Mouse (Mus musculus) layer of hippocampus, postnatal 36 days (tissue): ENCODE data around the gene Abca7. TPM values are rescaled to one million over a fixed set of nuclear protein-coding genes. Genes with fewer than 3 reads are reported as not detected.
"Not testable (repeated sequence)": the region's sequence is repeated elsewhere in the genome, so short reads cannot be mapped to it uniquely, and the experiment has no call there.

ENCODE experiments used
- DNase-seq, 2 experiments: peaks; one replicate each; pipeline ENCODE4 v3.0.0; 2022
- total RNA-seq, 2 experiments: library from RNA; stranded (reverse); gene quantifications; 2 replicates each; pipeline ENCODE4 v1.2.3; 2021

Abca7 gene
- total RNA-seq: 10 to 100 TPM; 10.9 to 11.0 TPM

DNA sequence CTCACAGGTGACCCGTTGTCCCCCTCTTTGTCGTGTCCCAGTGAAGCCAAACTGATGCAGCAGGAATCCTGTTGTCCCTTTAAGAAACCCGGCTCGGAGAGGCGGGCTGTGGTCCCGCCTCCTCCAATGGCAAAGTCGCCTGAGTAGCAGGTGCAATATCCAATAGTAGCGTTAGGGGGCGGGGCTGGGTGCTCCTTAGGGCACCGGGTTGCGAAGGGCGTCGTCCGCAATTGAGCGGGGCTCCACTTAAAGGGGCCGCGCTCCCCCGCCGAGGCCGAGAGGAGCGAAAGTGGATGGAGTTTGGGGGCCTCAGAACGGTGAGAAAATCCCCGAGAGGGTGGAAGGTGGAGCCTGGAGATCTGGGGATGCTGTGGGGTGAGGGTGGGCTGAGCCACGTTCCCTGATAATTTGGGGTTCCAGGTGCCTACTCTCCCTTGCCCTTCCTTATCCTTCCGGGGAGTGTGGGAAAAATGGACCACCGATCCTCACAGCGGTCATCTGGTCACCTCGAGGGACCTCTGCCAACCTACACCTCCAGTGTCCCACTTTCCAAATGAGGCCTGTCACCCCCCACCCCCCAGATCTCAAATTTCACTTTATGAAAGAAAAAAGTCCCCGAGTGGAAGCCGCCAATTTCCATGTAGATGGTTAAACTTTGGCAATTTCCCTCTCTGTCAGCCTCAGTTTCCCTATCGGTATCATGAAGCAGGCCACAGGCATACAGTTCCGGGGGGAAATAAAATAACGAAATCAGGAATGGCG lies at the start of gene Abca7:
Gene Abca7 (plus strand): TSS at position 223 of the 762 bp plus-strand sequence.
- peak; percentile 92 to 96 for DNase-seq

DNA sequence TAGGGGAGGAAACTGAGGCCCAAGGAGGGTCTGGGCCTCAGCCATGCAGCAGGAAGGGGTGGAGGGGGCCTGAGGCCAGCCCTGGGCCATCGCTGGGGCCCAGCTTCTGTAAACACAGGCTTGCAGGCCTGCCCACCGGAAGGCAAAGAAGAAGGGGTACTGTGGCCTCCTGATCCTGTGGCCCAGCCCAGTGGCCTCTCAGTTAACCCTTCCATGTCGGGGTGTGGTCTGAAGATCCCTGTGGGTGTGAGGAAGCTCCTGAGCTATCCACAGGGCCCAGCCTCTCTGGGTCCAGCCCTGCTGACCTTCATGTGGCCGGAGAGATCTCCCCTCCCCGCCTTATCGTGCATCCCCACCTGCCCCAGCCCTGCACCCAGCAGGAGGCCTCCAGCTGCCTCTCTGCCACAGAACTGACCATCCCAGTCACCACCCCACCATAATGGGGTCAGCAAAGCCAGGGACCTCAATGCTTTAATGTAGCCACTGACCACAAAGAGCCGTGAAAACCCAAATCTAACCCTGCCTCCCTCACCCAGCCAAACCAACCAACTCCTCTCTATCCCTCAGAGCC lies 49.5 kb upstream of the Abca7 start:
- DNase-seq: no peak

DNA sequence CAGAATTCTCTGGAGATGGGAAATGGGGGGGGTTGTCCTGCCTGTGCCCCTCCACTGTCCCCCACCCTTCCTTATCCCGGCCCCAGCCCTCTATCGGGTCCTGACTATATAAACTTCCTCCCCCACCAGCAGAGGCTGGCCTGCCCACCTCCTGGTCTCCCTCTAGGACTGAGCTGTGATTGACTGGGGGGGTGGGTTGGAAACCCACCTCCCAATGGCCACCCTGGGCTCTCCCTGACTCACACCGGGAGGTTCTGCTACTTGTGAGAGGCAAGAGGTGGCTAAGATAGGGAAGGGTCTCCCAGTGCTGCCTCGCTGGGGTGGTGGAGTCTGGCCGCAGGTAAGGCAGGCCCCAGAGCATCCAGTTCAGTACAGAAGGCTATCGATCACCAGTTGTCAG lies 48.8 kb upstream of the Abca7 start:
- DNase-seq: no peak

DNA sequence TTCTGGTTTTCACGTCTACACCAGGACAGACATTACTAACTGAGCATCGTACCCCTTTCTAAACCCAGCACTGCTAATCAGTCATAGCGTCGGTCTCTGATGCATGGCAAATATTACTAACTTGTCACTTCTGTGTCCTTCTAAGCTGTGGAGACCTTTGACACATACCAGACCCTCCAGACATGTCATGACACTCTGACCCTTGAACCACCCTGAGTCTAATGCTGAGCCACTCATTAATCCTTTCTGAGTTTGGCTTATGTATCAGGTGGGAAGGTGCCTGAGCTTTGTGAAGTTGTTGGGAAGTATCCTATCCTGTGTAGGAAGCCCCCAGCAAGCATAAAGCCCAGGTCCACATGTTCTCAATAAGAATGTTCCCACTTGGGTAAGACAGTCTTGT lies 46.4 kb upstream of the Abca7 start:
- DNase-seq: no peak

DNA sequence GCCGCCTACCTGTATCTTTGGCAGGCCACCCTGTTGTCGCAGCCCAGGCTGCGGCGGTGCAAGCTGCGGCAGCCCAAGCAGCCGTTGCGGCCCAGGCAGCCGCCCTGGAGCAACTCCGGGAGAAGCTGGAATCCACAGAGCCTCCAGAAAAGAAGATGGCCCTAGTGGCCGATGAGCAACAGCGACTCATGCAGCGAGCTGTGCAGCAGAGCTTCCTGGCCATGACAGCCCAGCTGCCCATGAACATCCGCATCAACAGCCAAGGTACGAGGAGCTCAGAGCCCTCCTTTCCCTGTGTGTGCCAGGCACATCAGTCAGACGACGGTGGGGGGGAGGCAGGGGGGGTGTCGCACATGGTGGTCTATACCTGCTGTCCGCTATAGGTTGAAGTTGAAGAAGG lies 45.6 kb upstream of the Abca7 start:
- no peak for DNase-seq

DNA sequence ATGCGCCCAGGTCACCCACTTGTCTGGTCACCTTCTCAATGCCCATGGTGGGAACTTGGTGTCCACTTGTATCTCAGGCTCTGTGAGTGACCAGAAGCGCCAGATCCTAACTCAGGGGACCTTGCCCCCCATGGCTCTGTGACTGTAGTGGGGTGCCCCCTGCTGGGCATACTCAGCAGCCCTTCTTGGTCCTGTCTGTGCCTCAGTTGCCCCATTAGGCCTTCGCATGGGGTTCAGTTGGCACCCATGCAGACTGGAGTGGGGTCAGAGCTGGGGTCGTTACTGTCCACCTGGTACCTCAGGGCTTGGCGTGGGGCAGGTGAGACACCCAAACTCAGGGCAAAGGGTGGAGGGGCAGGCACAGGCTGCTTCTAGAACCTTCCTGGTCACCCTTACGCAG lies 42.3 kb upstream of the Abca7 start:
- no peak for DNase-seq

DNA sequence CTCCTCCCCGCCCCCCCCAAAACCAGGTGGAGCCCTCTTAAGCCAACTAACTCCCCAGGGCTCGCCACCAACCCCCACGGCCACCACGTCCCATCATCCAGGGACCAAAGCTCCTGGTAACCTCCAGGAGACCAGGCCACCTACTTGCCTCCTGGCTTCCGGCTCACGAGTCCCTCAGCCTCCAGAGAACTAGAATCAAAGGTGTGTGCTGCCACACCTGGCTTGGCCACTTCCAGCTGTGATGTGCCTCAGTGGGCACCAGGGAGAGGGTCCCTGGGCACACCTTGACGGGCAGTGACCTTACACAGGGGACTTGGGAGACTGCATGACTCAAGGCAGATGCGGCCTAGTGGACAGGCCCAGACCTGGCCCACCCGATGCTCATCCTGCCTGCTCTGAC lies 40.6 kb upstream of the Abca7 start:
- no peak for DNase-seq

DNA sequence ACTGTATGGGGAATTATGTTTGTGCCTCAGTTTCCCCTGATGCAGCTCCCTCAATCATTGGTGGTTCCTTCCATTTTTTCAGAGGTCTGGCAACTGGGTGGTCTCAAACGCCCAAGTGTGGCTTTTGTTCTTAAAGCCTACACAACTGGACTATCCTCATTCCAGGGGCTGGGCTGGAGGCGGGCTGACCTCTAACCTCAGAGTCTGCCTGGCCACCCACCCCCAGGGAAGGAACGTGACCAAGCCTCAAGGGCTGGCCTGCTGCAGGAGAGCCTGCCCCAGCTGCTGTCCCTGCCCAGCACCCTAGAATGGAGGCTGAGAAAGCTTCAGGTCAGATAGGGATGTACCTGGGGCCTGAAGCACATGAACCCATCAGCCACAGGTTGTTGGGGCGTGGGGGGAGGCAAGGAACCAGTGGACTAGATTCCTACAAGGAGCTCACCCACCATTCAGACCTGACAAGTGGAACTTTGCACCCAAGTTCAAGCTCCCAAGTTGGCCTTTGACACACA lies 39.6 kb upstream of the Abca7 start:
- DNase-seq: no peak

DNA sequence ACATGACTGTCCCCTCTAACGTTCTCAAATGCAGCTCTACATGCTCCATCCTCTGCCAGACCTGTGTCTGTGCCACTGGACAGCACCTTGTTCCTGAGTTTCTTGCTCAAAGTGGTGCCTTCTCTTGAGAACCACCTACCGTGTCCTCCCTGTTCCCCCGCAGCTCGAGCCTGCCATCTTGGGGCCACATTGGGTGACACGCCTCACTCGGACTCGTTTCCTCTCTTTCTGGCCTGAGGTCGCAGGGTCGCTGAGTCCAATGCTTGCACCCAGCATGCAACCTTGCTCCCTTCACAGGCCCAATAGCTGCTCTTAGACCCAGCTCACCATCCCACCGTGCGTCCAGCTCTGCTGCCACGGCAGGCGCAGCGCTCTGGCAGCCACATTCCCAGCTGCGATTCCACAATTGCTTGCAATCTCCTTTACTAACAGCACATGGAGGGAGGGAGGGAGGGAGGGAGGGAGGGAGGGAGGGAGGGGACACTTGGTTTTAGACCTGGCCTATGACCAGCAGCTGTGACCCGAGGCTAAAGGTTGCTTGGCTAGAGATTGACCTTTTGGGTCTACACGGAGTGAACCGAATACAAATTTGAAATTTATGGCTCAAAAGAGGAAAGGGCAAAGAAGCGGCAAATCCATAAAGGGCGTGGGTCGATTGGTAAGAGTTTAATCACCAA lies 38.0 kb upstream of the Abca7 start:
- DNase-seq: peak; percentile 68 to 69

DNA sequence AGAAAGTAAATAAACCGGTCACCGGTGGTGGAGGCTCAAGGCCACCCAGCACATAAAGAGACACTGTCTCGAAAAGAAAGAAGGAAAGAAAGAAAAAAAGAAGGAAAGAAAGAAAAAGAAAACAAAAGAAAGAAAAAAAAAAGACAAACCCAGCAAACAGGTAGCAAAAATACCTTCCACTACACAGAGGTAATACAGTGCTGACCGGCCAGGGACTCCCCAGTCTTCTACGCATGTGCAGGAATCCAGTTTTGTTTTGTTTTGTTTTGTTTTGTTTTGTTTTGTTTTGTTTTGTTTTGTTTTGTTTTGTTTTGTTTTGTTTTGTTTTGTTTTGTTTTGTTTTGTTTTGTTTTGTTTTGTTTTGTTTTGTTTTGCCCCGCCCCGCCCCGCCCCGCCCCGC lies 36.9 kb upstream of the Abca7 start:
- not testable (repeated sequence) for DNase-seq

DNA sequence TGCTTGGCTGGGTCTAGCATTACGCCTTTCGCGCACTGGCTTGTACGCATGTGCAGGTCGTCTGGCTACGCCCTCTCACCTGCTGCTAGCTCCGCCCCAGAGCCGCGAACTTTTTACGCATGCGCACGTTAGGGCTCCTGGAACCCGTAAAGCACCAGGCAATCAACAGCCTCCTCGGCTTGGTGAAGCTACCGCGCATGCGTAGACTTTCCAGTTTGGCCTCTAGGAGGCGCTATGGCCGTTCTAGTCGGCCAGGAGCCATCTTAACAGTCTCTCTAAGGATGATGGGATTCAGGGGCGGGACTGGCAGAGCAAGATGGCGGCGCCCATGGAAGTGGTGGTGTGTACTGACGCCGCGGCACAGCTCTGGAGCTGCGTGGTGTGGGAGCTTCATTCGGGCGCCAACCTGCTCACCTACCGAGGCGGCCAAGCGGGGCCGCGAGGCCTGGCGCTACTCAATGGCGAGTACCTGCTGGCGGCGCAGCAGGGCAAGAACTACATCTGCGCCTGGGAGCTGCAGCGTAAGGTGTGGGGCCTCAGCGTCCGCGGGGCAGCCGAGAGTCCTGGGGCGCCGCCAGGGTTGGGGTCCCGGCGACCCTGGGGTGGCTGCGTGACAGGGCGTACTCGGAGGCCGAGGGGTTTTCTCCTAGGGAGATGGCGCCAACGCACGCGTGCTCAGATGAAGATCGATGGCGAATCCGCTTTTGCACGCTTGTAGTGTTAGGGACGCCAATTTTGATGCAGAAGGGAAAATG lies 36.3 kb upstream of the Abca7 start, which contains the start of gene Wdr18:
Gene Wdr18 (plus strand): TSS at position 306 of the 755 bp plus-strand sequence.
- DNase-seq: peak; percentile 100

DNA sequence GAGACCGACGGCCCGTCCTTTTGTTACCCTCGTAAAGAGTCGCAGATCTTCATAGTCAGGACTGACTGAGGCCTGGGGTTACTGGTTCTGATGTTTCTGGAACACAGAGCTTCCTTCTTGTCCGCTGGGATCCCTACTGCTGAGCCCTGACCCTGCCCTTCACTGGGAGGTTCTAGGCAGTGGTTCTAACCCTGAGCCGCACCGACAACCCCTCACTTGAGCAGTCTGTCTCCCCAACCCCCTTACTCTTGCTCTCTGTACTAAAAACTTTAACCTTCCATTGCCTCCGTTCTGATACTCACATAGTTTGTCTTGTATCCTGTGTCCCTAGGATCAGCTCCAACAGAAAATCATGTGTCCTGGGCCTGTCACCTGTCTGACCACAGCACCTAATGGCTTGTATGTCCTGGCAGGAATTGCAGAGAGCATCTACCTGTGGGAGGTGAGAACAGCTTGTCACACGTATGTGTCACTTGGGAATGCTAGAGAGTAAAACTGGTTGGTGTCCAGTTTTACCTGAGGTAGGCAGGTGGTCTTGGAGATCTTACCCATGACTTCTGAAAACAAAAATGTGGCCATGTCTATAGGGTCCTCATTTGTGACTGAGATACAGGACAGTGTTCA lies 35.5 kb upstream of the Abca7 start:
- DNase-seq: no peak

DNA sequence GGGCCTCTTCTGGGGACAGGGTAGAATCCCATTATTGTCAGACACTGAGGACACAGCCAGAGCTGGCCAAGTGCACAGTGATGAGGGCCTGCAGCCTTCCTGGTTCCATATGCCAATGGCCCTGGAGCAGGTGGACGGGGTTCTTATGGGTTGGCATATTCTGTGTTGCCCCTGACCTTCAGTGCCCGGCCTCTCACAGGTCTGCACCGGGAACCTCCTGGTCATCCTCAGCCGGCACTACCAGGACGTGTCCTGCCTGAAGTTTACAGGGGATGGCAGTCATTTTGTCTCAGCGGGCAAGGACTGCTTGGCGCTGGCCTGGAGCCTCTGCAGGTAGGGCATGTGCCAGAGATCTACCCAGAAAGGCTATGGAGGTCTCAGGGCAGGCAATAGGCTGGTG lies 31.6 kb upstream of the Abca7 start:
- DNase-seq: no peak

DNA sequence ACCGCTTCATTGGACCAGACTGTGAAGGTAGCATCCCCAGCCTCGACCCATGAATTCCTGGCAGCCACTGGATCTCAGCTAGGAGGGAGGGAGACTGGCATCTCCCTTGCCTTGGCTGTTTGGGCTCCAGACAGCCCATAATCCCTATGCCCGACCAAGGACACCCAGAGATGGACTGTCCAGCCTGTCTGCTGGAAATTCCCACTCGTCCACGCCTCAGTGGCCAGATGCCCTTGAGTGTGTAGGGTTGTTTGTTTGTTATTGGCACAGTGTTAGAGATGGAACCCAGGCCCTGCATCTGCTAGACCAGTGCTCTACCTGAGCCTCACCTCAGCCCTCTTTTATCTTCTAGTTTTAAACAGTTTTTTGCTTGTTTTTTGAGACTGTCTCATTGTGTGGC lies 31.0 kb upstream of the Abca7 start:
- no peak for DNase-seq

DNA sequence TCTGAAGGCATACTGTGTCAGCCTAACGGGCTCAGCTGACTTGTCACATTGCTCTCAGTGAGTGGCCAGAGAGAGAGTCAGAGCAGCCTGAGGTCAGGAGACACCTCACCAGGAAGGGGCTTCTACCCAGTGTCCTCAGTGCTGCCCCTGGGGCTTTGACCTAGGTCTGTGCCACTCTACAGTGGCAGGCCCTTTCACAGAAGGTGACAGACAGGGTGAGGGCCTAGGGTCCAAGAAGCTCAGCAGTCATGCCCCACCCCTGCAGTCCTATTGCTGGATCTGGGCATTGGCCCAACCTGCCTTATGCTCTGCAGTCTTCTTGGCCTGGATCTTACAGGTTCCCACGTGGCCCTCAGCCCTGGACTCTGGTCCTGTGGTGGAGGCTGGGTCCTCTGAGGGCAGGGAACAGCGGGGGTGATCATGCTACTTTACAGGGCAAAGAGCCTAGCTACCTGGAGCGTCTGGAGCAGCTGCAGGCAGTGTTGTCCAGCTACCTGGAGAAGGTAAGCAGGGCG lies 29.4 kb upstream of the Abca7 start:
- DNase-seq: no peak

DNA sequence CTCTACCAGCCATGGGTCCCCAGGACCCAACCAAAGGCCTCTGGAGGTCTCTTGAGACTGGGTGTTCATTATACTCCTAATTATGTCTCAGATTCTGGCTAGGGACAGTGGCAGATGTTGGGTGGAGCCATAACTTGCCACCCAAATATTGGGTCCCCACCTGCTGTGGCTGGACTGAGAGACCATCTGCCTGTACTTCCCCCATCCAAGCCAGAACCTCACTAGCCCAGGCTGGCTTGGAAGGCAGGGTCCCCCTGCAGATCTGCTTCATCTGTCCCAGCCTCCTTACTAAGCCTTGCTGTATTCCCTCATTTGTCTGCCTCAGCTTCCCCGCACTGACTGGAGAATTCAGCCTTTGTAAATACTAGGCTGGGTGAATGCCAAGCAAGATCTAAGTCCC lies 28.1 kb upstream of the Abca7 start:
- DNase-seq: no peak

DNA sequence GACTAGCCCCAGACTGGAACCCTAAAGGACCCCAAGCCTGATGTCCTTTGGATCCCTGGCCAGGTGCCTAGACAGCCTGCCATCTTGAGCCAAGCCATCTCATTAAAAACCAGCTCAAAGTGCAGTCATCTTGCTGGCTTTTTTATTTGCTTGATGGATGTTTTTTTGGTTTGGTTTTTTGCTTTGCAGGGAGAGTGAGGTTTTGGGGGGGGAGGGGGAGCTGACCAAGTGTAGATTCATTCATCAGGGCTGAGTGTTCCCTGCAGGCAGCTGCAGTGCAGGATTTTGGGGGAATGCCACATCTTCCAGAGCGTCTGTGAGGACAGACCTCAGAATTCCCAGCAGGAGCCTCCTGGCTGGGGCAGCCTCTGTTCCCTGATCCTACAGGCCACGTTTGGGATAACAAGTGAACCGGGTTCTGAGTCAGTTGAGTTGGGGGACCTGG lies 27.1 kb upstream of the Abca7 start:
- no peak for DNase-seq

DNA sequence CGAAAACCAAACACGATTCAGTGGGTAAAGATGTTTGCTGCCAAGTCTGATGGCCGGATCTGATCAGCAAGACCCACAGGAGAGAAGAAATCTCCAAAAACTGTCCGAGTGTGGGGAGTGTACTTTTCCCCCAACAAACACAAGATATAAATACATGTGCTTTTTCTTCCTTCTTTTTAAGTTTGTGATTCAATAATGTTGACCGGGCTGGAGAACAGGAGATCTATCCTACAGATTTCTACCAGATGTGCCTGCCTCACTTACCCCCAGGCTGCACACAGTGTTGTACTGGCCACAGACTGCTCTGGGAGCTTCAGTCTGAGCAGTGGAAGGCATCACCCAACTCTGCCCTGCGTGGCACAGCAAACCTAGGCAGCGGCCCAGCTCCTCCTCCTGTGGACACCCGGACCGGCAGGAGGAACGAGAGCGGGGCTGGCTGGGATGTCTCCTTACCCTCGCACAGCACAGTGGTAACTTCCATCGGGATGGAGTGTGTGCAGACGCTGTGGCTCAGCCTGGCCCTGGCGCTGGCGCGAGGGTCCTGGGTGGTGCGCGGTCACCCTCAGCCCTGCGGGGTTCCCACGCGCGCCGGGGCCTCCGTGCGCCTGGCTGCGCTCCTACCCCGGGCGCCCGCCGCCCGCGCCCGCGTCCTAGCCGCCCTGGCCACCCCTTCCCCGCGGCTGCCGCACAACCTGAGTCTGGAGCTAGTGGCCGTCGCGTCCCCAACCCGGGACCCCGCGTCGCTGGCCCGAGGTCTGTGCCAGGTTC lies 25.7 kb upstream of the Abca7 start, which contains the start of gene Grin3b:
Gene Grin3b (plus strand): TSS at position 301 of the 768 bp plus-strand sequence.
- DNase-seq: no peak

DNA sequence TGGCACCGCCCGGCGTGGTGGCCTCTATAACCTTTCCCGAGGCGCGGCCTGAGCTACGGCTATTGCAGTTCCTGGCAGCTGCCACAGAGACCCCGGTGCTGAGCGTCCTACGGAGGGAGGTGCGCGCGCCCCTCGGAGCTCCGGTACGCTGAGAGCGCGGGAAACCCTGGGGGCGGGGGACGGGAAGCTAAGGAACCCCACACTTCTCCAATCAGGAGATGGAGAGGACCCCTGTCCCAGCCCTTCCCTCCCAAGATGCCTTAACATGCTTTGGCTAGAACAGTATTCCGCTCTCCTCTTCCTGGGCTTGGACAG lies 25.2 kb upstream of the Abca7 start:
- DNase-seq: no peak

DNA sequence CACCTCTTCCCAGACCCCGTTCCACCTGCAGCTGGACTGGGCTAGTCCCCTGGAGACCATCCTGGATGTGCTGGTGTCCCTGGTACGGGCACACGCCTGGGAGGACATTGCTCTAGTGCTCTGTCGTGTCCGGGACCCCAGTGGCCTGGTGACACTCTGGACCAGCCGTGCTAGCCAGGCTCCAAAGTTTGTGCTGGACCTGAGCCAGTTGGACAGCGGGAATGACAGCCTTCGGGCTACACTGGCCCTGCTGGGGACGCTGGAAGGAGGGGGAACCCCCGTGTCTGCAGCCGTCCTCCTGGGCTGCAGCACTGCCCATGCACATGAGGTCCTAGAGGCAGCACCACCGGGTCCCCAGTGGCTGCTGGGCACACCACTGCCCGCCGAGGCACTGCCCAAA lies 23.5 kb upstream of the Abca7 start:
- no peak for DNase-seq

DNA sequence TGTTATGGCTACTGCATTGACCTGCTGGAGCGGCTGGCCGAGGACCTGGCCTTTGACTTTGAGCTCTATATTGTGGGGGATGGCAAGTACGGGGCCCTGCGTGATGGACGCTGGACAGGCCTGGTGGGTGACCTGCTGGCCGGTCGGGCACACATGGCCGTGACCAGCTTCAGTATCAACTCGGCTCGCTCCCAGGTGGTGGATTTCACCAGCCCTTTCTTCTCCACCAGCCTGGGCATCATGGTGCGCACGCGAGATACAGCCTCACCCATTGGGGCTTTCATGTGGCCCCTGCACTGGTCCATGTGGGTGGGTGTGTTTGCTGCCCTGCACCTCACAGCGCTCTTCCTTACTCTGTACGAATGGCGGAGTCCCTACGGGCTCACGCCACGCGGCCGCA lies 22.2 kb upstream of the Abca7 start:
- no peak for DNase-seq
